Comparison of ENCODE assay signal across 29 mouse cellular contexts in genomic region chr15:52863494-52863893, GRCm38 (mm10).
DNase-seq lines count a peak whose midpoint lies in the region; ATAC-seq and TF ChIP-seq lines count a peak whose summit lies in the region.
"Had no signal": no experiment of that assay in that cellular context is flagged by ENCODE, and none has a peak within 500 bp of the region (broad histone marks: within the 10 kb centered on the region; RNA-seq: fewer than 3 reads in every experiment).

No protein-coding gene starts in this region.

- WGBS in lung, embryonic 14.5 days = 86% methylated on average over 4 of the region's 4 CpGs

- no peaks in the 10 kb centered on the region for H3K9me3 ChIP-seq in lung, embryonic 14.5 days (ENCODE audit: low read depth, low read length)
- no peaks in the 10 kb centered on the region for H3K9me3 ChIP-seq in ES-E14 (ENCODE audit: control insufficient read depth, insufficient read depth, low read depth, low read length)
- H3K9me3 ChIP-seq: embryonic facial prominence, embryonic 10.5 days; embryonic facial prominence, embryonic 15.5 days; forebrain, embryonic 13.5 days; heart, embryonic 10.5 days; heart, embryonic 15.5 days; limb, embryonic 10.5 days; limb, embryonic 15.5 days; liver, embryonic 13.5 days; lung, embryonic 15.5 days had no signal

- no peaks in the 10 kb centered on the region for H3K27me3 ChIP-seq in lung, embryonic 14.5 days (ENCODE audit: insufficient read depth, low read length)
- H3K27me3 ChIP-seq: embryonic facial prominence, embryonic 15.5 days; forebrain, embryonic 13.5 days; heart, embryonic 15.5 days; limb, embryonic 15.5 days; liver, embryonic 13.5 days; lung, embryonic 15.5 days had no signal

- in situ Hi-C loops in ES-E14 (cut with MboI; ENCODE audit: low sequenced_read_pairs in 2 of 2, unreplicated experiment in 2 of 2) = no loop called here

- no peak overlapping the region for H3K4me2 ChIP-seq in lung, embryonic 14.5 days
- H3K4me2 ChIP-seq: embryonic facial prominence, embryonic 15.5 days; forebrain, embryonic 13.5 days; heart, embryonic 15.5 days; limb, embryonic 15.5 days; liver, embryonic 13.5 days; lung, embryonic 15.5 days; midbrain, embryonic 11.5 days had no signal

- no peaks in the 10 kb centered on the region for H3K36me3 ChIP-seq in lung, embryonic 14.5 days (ENCODE audit: insufficient read depth)
- H3K36me3 ChIP-seq in ES-E14 (ENCODE audit: control insufficient read depth, insufficient read depth, low read length, poor library complexity, severe bottlenecking) = no peaks in the 10 kb centered on the region
- H3K36me3 ChIP-seq: embryonic facial prominence, embryonic 10.5 days; embryonic facial prominence, embryonic 15.5 days; heart, embryonic 10.5 days; heart, embryonic 15.5 days; limb, embryonic 10.5 days; limb, embryonic 15.5 days; liver, embryonic 13.5 days; lung, embryonic 15.5 days had no signal

- H3K9ac ChIP-seq in lung, embryonic 14.5 days = no peak overlapping the region
- no peak overlapping the region for H3K9ac ChIP-seq in ES-E14 (ENCODE audit: insufficient read depth, low read depth, low read length, poor library complexity, severe bottlenecking)
- H3K9ac ChIP-seq: embryonic facial prominence, embryonic 15.5 days; forebrain, embryonic 13.5 days; heart, embryonic 15.5 days; limb, embryonic 15.5 days; liver, embryonic 13.5 days; lung, embryonic 15.5 days had no signal

- TF ChIP-seq CTCF in lung, embryonic 14.5 days (IDR thresholded peaks at IDR 0.05; ENCODE audit: low read depth) = peak; percentile 13; the same call in 1 of the 2 replicates

- peak; percentile 13 for DNase-seq in adrenal gland, adult 2 months
- DNase-seq in adrenal gland, adult 8-10 months = no peak
- no peak for DNase-seq in lung, embryonic 14.5 days
- no peak for DNase-seq in lung, adult 18-20 months
- peak; percentile 2 for DNase-seq in ES-E14 (ENCODE audit: low read depth, low spot score)
- peak; percentile 12 for DNase-seq in induced T-regulatory cell, adult 2 months (ENCODE audit: low read depth)
- no peak for DNase-seq in thymus, adult 18-20 months
- no peak for DNase-seq in layer of hippocampus, postnatal 36 days
- DNase-seq: cerebellum, adult 18-20 months; cerebellum, postnatal 14 days; gastrocnemius, postnatal 14 days; kidney, adult 11 months; kidney, postnatal 25 days; liver, embryonic 13.5 days; lung, postnatal 36 days; right cerebral cortex, postnatal 25 days; thymus, postnatal 25 days had no signal

- no peak overlapping the region for H3K27ac ChIP-seq in lung, embryonic 14.5 days (ENCODE audit: low read depth)
- no peak overlapping the region for H3K27ac ChIP-seq in ES-E14 (ENCODE audit: insufficient read depth, low read depth, low read length, poor library complexity, severe bottlenecking)
- H3K27ac ChIP-seq: embryonic facial prominence, embryonic 10.5 days; embryonic facial prominence, embryonic 15.5 days; forebrain, embryonic 13.5 days; heart, embryonic 10.5 days; heart, embryonic 15.5 days; hindbrain, postnatal 0 days; limb, embryonic 10.5 days; limb, embryonic 15.5 days; liver, embryonic 13.5 days; lung, embryonic 15.5 days had no signal

- no peaks in the 10 kb centered on the region for H3K4me1 ChIP-seq in lung, embryonic 14.5 days (ENCODE audit: insufficient read depth)
- H3K4me1 ChIP-seq in ES-E14 (ENCODE audit: control insufficient read depth in 2 of 2, insufficient read depth in 2 of 2, low read length in 2 of 2, poor library complexity in 1 of 2) = no peaks in the 10 kb centered on the region
- H3K4me1 ChIP-seq: embryonic facial prominence, embryonic 10.5 days; embryonic facial prominence, embryonic 15.5 days; forebrain, embryonic 13.5 days; heart, embryonic 10.5 days; heart, embryonic 15.5 days; limb, embryonic 10.5 days; limb, embryonic 15.5 days; liver, embryonic 13.5 days; lung, embryonic 15.5 days had no signal

- H3K4me3 ChIP-seq in lung, embryonic 14.5 days (ENCODE audit: low read depth, low read length) = no peak overlapping the region
- H3K4me3 ChIP-seq in ES-E14 (ENCODE audit: insufficient read depth in 1 of 2, low read depth in 1 of 2, low read length in 2 of 2, poor library complexity in 1 of 2, severe bottlenecking in 1 of 2) = no peak overlapping the region
- H3K4me3 ChIP-seq: embryonic facial prominence, embryonic 10.5 days; embryonic facial prominence, embryonic 15.5 days; forebrain, embryonic 13.5 days; heart, embryonic 10.5 days; heart, embryonic 15.5 days; limb, embryonic 10.5 days; limb, embryonic 15.5 days; liver, embryonic 13.5 days; lung, embryonic 15.5 days had no signal

- no peak for ATAC-seq in lung, embryonic 14.5 days (ENCODE audit: insufficient read depth)
- ATAC-seq: activated CD4-positive, CD25-positive, alpha-beta regulatory T cell, adult 4 months; forebrain, embryonic 13.5 days; hindbrain, postnatal 0 days; midbrain, embryonic 16.5 days had no signal

TF ChIP-seq in ES-E14, 5 proteins besides CTCF, POLR2A, EP300 and RAD21:
- TF ChIP-seq ZC3H11A (IDR thresholded peaks at IDR 0.05; ENCODE audit: borderline replicate concordance, low read depth, low read length) = no peak
- no peak for TF ChIP-seq HCFC1 (IDR thresholded peaks at IDR 0.05; ENCODE audit: borderline replicate concordance, insufficient read depth, low read length)
- no peak for TF ChIP-seq CHD2 (IDR thresholded peaks at IDR 0.05; ENCODE audit: low read depth, low read length)
- no peak for TF ChIP-seq ZNF384 (IDR thresholded peaks at IDR 0.05; ENCODE audit: low read depth, low read length)

Comparison
In these comparisons a context has a peak if more than half of its experiments do, and no peak if none do; other contexts are left out.
1. DNase-seq: peak in adrenal gland, adult 2 months (single experiment), ES-E14 (single experiment) and induced T-regulatory cell, adult 2 months (single experiment); none in adrenal gland, adult 8-10 months (single experiment), lung, embryonic 14.5 days (single experiment), lung, adult 18-20 months (0 of 2), thymus, adult 18-20 months (0 of 2) and layer of hippocampus, postnatal 36 days (0 of 2).